Mouse (Mus musculus) G1E-ER4 (cell line): Measurements from ENCODE around the gene Slc26a8. TPM values are rescaled to one million over a fixed set of nuclear protein-coding genes. Genes with fewer than 3 reads are reported as not detected.

Experiments used
- GATA1 ChIP-seq: IDR thresholded peaks from one replicate; pipeline ENCODE4 v1.8.0; 2012; ENCODE audit warnings: low read length, inconsistent platforms
- polyA plus RNA-seq: library from polyadenylated mRNA; stranded (reverse); fragments of >175 nt; gene quantifications from 2 replicates; pipeline ENCODE4 v1.2.3, GENCODE M21; 2012

The Slc26a8 gene
- 0.05 and 0.40 TPM in 2 replicates for polyA plus RNA-seq

- no peak for TF ChIP-seq GATA1
Observed at GRCm38 (mm10) chr17:28689586-28690283, at the start of gene Slc26a8. Gene Slc26a8 (minus strand): TSS chr17:28690233.

GRCm38 (mm10) chr17:28739244-28739643 lies 49.2 kb upstream of the Slc26a8 start:
- TF ChIP-seq GATA1, result no peak

- no peak for TF ChIP-seq GATA1
Observed at GRCm38 (mm10) chr17:28737973-28738372, 47.9 kb upstream of the Slc26a8 start.

GRCm38 (mm10) chr17:28736486-28736885 lies 46.5 kb upstream of the Slc26a8 start:
- no peak for TF ChIP-seq GATA1

- TF ChIP-seq GATA1, result no peak
Observed at GRCm38 (mm10) chr17:28735317-28736105, 45.5 kb upstream of the Slc26a8 start.

- TF ChIP-seq GATA1, result no peak
Observed at GRCm38 (mm10) chr17:28725783-28726182, 35.8 kb upstream of the Slc26a8 start, which contains the start of gene AC170998.1. Gene AC170998.1 (plus strand): TSS chr17:28726083.

GRCm38 (mm10) chr17:28717535-28717934 lies 27.5 kb upstream of the Slc26a8 start:
- TF ChIP-seq GATA1, result no peak

GRCm38 (mm10) chr17:28715832-28716548 lies 26.0 kb upstream of the Slc26a8 start:
- TF ChIP-seq GATA1, result no peak

GRCm38 (mm10) chr17:28714006-28714405 lies 24.0 kb upstream of the Slc26a8 start:
- no peak for TF ChIP-seq GATA1

- no peak for TF ChIP-seq GATA1
Observed at GRCm38 (mm10) chr17:28712305-28712704, 22.3 kb upstream of the Slc26a8 start.

GRCm38 (mm10) chr17:28711237-28711636 lies 21.2 kb upstream of the Slc26a8 start:
- TF ChIP-seq GATA1, result no peak

- TF ChIP-seq GATA1, result no peak
Observed at GRCm38 (mm10) chr17:28710291-28710688, 20.3 kb upstream of the Slc26a8 start.

GRCm38 (mm10) chr17:28709552-28710290 lies 19.7 kb upstream of the Slc26a8 start:
- TF ChIP-seq GATA1, result no peak

GRCm38 (mm10) chr17:28708989-28709388 lies 19.0 kb upstream of the Slc26a8 start:
- TF ChIP-seq GATA1, result no peak

- no peak for TF ChIP-seq GATA1
Observed at GRCm38 (mm10) chr17:28707816-28708215, 17.8 kb upstream of the Slc26a8 start.

GRCm38 (mm10) chr17:28707136-28707627 lies 17.1 kb upstream of the Slc26a8 start:
- TF ChIP-seq GATA1, result no peak
